Mouse (Mus musculus) retina, embryonic 14.5 days (tissue): ENCODE measurements at regions not wholly inside any gene's neighbourhood (a gene's known extent, or its start where the extent isn't known, plus 50 kb on each side); places are given as distances from the start of the nearest gene placed in this dataset.

Source experiments
- DNase-seq: peaks from one replicate; pipeline ENCODE4 v3.0.0-alpha.2; 2015; ENCODE audit warnings: low spot score

GRCm38 (mm10) chr14:62001481-62001949, 290.9 kb upstream of the Rnaseh2b start:
- DNase-seq = peak; percentile 70

- DNase-seq = no peak
Measured at GRCm38 (mm10) chr14:62002131-62002530, 290.3 kb upstream of the Rnaseh2b start.

GRCm38 (mm10) chr14:62003013-62003781, 289.2 kb upstream of the Rnaseh2b start:
- peak; percentile 74 for DNase-seq

- no peak for DNase-seq
Measured at GRCm38 (mm10) chr14:62003797-62004196, 288.6 kb upstream of the Rnaseh2b start.

- no peak for DNase-seq
Measured at GRCm38 (mm10) chr14:62008707-62009106, 283.7 kb upstream of the Rnaseh2b start.

GRCm38 (mm10) chr14:62018804-62019203, 273.6 kb upstream of the Rnaseh2b start:
- DNase-seq = no peak

- DNase-seq = no peak
Measured at GRCm38 (mm10) chr14:62020996-62021395, 271.4 kb upstream of the Rnaseh2b start.

GRCm38 (mm10) chr14:62022193-62022592, 270.2 kb upstream of the Rnaseh2b start:
- no peak for DNase-seq

- no peak for DNase-seq
Measured at GRCm38 (mm10) chr14:62023022-62023421, 269.4 kb upstream of the Rnaseh2b start.

GRCm38 (mm10) chr14:62027751-62028279, 264.6 kb upstream of the Rnaseh2b start:
- DNase-seq = no peak

GRCm38 (mm10) chr14:62030059-62030458, 262.3 kb upstream of the Rnaseh2b start:
- DNase-seq = no peak

- DNase-seq = no peak
Measured at GRCm38 (mm10) chr14:62033661-62034060, 258.7 kb upstream of the Rnaseh2b start.

- peak; percentile 29 for DNase-seq
Measured at GRCm38 (mm10) chr14:62034664-62035063, 257.7 kb upstream of the Rnaseh2b start.

- no peak for DNase-seq
Measured at GRCm38 (mm10) chr14:62035416-62035815, 257.0 kb upstream of the Rnaseh2b start.

GRCm38 (mm10) chr14:62037514-62037913, 254.9 kb upstream of the Rnaseh2b start:
- no peak for DNase-seq

- DNase-seq = no peak
Measured at GRCm38 (mm10) chr14:62037917-62038316, 254.5 kb upstream of the Rnaseh2b start.

- peak; percentile 81 for DNase-seq
Measured at GRCm38 (mm10) chr14:62042305-62043116, 249.9 kb upstream of the Rnaseh2b start.

GRCm38 (mm10) chr14:62043117-62043422, 249.3 kb upstream of the Rnaseh2b start:
- no peak for DNase-seq

- no peak for DNase-seq
Measured at GRCm38 (mm10) chr14:62050941-62051340, 241.4 kb upstream of the Rnaseh2b start.

GRCm38 (mm10) chr14:62051923-62052322, 240.5 kb upstream of the Rnaseh2b start:
- DNase-seq = no peak

- no peak for DNase-seq
Measured at GRCm38 (mm10) chr14:62053004-62053403, 239.4 kb upstream of the Rnaseh2b start.

GRCm38 (mm10) chr14:62057096-62057495, 235.3 kb upstream of the Rnaseh2b start:
- DNase-seq = no peak

- no peak for DNase-seq
Measured at GRCm38 (mm10) chr14:62058100-62058499, 234.3 kb upstream of the Rnaseh2b start.
